Mouse (Mus musculus): ENCODE measurements around the gene Scd4.

Gene Scd4

GRCm38 (mm10) chr19:44332833-44333623 is at the start of gene Scd4:
Gene Scd4 (plus strand): TSS chr19:44333092.
- in situ Hi-C loops (cut with MboI; ENCODE audit: low pct_unique_long_range_greater_than_20kb in 1 of 2, low sequenced_read_pairs in 2 of 2, unreplicated experiment in 1 of 2), result no loop called here

DNA sequence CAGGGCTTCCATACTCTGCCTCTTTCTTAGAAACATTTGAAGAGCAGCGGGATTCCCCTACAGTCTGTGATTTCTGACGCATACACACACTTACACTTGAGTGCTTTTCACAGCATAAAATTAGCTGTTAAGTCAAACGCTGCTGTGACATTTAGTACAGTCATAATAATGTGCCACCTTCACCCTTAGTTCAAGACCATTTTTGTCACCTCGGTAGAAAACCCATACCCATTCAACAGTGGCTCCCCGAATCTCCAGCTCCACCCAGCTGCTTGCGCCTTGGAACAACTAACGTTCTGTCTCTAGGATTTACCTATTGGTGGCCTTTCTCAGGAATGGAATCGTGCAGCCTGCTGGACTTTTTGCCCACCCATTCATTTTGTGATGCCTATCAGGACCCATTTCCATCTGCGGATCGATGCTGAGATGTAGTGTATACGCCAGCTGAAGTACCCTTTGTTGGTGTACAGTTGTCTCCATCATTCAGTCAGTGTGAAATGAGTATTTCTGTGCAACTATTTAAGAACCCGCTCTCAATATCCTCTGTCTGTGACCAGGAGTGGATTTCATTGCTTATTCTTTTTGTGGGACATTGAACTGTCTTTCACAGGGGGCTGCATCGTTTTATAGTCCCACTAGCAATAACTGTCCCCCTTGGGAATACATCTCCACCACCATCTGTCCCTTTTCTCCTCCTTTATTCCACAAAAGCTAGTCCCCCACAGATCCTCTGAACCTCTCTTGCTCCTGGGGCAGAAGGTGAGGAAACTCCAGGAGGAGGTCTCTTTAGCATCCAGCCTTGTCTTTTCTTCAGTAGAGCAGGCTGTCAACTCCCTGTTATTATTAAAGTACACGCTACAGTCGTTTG is 49.5 kb upstream of the Scd4 start:
- in situ Hi-C loops (cut with MboI; ENCODE audit: low pct_unique_long_range_greater_than_20kb in 1 of 2, low sequenced_read_pairs in 2 of 2, unreplicated experiment in 1 of 2), result no loop called here

- in situ Hi-C loops (cut with MboI; ENCODE audit: low pct_unique_long_range_greater_than_20kb in 1 of 2, low sequenced_read_pairs in 2 of 2, unreplicated experiment in 1 of 2), result no loop called here
Measured at GRCm38 (mm10) chr19:44284025-44284695, 48.7 kb upstream of the Scd4 start.

DNA sequence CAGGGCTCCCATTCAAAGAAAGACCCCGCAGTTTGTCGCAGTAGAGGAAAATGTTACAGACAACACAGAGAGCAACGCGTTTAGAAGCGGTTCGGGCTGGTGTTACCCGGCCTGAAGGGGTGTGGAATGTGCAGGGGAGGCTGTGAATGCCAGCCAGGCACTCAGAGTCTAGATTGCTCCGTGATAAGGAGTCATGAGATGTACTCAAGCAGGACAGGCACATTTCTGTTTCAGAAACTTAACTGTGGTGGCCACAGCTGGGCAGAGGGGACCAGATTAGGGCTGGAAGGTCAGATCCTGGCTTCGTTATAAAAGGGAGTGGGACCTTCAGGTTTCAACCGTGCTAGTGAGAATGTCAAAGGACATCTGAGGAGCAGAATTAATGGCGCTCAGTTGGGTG is 48.2 kb upstream of the Scd4 start:
- in situ Hi-C loops (cut with MboI; ENCODE audit: low pct_unique_long_range_greater_than_20kb in 1 of 2, low sequenced_read_pairs in 2 of 2, unreplicated experiment in 1 of 2), result no loop called here

GRCm38 (mm10) chr19:44285554-44285953 is 47.3 kb upstream of the Scd4 start:
- in situ Hi-C loops (cut with MboI; ENCODE audit: low pct_unique_long_range_greater_than_20kb in 1 of 2, low sequenced_read_pairs in 2 of 2, unreplicated experiment in 1 of 2), result no loop called here

DNA sequence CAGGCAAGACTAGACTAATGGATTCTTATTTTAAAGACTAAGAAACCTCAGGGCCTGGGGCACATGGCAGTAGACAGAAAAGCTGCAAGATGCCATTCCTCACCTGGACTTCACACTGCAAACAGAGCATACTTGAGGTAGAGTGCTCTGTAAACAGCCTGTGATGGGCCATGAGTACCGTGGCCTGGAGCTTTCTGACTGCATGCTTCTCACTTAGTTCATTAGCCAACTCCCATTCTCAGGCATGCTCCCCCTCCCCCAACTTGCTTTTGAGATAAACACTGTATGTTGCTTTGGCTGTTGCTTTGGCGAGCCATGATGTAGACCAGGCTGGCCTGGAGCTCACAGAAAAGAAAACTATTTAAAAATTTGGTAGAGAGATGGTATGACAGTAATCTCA is 46.8 kb upstream of the Scd4 start:
- in situ Hi-C loops (cut with MboI; ENCODE audit: low pct_unique_long_range_greater_than_20kb in 1 of 2, low sequenced_read_pairs in 2 of 2, unreplicated experiment in 1 of 2), result no loop called here

- in situ Hi-C loops (cut with MboI; ENCODE audit: low pct_unique_long_range_greater_than_20kb in 1 of 2, low sequenced_read_pairs in 2 of 2, unreplicated experiment in 1 of 2), result no loop called here
Measured at GRCm38 (mm10) chr19:44287415-44288110, 45.3 kb upstream of the Scd4 start.

DNA sequence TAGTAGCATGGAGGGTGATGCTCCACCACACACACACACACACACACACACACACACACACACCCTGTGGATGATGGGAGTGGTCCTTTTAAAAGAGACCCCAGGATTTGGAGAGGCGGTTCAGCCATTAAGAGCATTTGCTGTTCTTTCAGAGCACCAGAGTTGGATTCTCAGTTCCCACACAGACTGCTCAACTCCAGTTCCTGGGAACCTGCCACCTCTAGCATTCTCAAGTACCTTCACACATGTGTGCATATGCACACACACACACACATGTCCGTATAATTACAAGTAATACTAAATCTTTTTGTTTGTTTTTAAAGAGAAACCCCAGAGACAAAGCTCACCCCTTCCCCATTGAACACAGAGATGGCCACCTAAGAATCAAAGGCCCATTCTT is 40.8 kb upstream of the Scd4 start:
- in situ Hi-C loops (cut with MboI; ENCODE audit: low pct_unique_long_range_greater_than_20kb in 1 of 2, low sequenced_read_pairs in 2 of 2, unreplicated experiment in 1 of 2), result no loop called here

- in situ Hi-C loops (cut with MboI; ENCODE audit: low pct_unique_long_range_greater_than_20kb in 1 of 2, low sequenced_read_pairs in 2 of 2, unreplicated experiment in 1 of 2), result no loop called here
Measured at GRCm38 (mm10) chr19:44292483-44292882, 40.4 kb upstream of the Scd4 start.

DNA sequence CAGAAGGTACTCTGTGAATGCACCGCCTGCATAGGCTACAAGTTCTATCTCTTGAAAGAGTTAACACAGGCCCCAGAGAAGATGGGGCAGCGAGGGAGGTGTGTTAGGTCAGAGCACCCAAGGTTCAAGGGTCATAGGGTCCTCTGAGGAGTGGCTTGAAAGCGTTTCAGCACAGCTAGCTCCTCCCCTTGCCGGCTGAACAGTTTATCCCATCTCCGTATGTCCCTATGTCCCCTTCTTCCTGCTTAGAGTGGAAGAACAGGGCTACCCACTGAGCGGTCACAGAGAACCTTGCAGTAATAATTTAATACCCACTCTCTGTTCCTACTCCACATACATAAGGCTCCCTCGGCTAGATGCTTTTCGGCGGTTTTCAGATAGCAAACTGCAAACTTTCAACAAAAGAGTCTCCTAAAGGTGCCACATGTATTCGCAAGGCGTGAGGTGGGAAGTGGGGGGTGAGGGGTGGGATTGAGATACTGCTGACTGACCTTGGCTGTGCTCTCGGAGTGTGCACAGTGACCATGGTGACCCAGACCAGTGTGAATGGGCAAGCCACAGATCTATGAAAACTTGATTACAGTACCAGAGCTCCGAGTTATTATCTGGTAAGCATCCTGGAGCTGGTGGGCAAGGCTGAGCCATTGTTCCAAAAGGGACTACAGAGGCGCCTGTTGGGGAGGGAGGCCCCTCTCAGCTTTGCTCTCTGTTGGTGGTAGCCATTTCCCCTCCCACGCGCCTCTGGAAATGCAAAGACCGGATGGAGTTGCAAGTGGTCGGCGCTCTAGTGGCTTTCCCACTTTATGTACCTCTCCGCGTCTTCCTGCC is 39.7 kb upstream of the Scd4 start, which contains the start of gene Scd2:
Gene Scd2, plus strand, starts transcription at position 734 of the 828 bp plus-strand sequence.
- in situ Hi-C loops (cut with MboI; ENCODE audit: low pct_unique_long_range_greater_than_20kb in 1 of 2, low sequenced_read_pairs in 2 of 2, unreplicated experiment in 1 of 2), result no loop called here

DNA sequence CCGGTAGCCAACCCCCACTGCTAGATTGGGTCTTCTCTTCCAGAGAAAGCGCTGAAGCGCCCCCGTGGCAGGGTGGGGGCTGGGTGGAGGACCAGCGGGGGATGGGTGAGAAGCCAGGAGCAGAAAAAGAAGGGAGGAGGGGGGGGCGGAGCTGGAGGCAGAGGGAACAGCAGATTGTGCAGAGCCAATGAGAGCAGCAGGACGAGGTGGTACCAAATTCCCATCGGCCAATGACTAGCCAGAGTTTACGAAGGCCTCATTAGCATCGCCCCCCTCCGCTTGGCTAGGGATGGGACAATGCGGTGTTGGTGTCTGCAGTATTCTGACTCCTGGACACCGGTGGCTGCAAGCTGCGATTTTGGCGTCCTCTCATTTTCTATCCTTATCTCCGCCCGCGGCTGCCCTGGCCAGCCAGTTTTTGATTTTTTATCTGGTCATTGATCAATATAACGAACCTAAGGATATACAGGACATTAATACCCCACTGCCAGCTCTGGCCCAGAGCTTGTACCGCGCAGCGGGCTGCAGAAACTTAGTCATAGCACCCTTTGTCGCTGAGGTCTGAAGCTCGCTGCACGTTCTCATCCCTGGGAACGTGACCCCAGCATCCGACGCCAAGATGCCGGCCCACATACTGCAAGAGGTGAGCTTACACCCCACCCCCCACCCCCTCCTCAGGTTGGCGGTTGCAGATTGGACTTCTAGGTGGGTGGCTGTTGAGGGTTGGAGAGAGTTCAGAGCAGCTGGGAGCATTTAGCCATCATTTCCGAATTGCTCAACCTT is 38.9 kb upstream of the Scd4 start:
- in situ Hi-C loops (cut with MboI; ENCODE audit: low pct_unique_long_range_greater_than_20kb in 1 of 2, low sequenced_read_pairs in 2 of 2, unreplicated experiment in 1 of 2), result no loop called here

- in situ Hi-C loops (cut with MboI; ENCODE audit: low pct_unique_long_range_greater_than_20kb in 1 of 2, low sequenced_read_pairs in 2 of 2, unreplicated experiment in 1 of 2), result loop anchor here (5.0 kb wide), 1 partner anchor 47 kb away; no protein-coding TSS in a partner anchor
Measured at GRCm38 (mm10) chr19:44294588-44295041, 38.3 kb upstream of the Scd4 start.

GRCm38 (mm10) chr19:44295251-44295650 is 37.6 kb upstream of the Scd4 start:
- in situ Hi-C loops (cut with MboI; ENCODE audit: low pct_unique_long_range_greater_than_20kb in 1 of 2, low sequenced_read_pairs in 2 of 2, unreplicated experiment in 1 of 2), result loop anchor here (5.0 kb wide), 1 partner anchor 48 kb away; no protein-coding TSS in a partner anchor

DNA sequence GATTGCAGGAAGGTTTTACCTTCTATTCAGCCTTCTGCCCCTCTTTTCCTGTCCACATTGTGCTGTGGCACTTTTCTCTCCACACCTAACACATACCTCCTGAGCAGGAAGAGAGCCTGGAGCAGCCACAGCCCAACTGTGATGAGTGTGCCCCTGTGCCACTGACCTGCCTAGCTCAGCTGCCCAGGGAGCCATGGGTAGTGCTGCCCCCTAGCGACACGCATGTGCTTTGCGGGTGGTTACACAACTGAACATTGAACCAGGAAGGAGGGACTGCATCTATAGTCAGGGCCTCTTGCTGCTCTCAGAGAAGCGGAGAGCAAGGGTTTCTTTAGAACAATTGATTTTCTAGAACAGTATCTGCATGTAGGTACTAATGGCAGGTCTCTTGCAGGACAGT is 37.2 kb upstream of the Scd4 start:
- in situ Hi-C loops (cut with MboI; ENCODE audit: low pct_unique_long_range_greater_than_20kb in 1 of 2, low sequenced_read_pairs in 2 of 2, unreplicated experiment in 1 of 2), result loop anchor here (5.0 kb wide), 1 partner anchor 48 kb away; no protein-coding TSS in a partner anchor

DNA sequence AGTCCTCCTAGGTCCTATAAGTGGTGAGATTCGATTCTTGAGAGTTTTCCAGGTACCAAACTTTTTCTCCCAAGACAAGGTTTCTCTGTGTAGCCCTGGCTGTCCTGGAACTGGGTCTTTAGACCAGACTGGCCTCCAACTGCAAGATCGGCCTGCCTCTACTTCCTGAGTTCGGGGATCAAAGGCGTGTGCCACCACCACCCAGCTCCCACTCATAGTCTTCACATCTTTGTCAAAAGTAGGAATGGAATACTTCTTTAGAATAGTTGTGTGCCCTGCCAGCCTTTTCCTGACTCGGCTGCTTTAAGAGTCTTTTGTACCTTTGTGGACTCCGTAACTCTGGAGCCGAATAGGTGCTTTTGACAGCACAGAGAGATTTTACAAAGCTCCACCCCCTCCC is 36.7 kb upstream of the Scd4 start:
- in situ Hi-C loops (cut with MboI; ENCODE audit: low pct_unique_long_range_greater_than_20kb in 1 of 2, low sequenced_read_pairs in 2 of 2, unreplicated experiment in 1 of 2), result loop anchor here (5.0 kb wide), 1 partner anchor 49 kb away; no protein-coding TSS in a partner anchor

- in situ Hi-C loops (cut with MboI; ENCODE audit: low pct_unique_long_range_greater_than_20kb in 1 of 2, low sequenced_read_pairs in 2 of 2, unreplicated experiment in 1 of 2), result loop anchor here (5.0 kb wide), 1 partner anchor 50 kb away; no protein-coding TSS in a partner anchor
Measured at GRCm38 (mm10) chr19:44297068-44297760, 35.7 kb upstream of the Scd4 start.
